Mouse (Mus musculus) forelimb bud, embryonic 11.5 days (tissue): ENCODE measurements around the gene 2410137M14Rik.
"Not testable (repeated sequence)": the region's sequence is repeated elsewhere in the genome, so short reads cannot be mapped to it uniquely, and the experiment has no call there.

Experiments used
- DNase-seq: peaks from one replicate; pipeline ENCODE4 v3.0.0-alpha.2; 2012; ENCODE audit warnings: low read depth, low spot score

2410137M14Rik gene

GRCm38 (mm10) chr17:36994528-36994927 lies 13.5 kb upstream of the 2410137M14Rik start:
- DNase-seq: no peak

DNA sequence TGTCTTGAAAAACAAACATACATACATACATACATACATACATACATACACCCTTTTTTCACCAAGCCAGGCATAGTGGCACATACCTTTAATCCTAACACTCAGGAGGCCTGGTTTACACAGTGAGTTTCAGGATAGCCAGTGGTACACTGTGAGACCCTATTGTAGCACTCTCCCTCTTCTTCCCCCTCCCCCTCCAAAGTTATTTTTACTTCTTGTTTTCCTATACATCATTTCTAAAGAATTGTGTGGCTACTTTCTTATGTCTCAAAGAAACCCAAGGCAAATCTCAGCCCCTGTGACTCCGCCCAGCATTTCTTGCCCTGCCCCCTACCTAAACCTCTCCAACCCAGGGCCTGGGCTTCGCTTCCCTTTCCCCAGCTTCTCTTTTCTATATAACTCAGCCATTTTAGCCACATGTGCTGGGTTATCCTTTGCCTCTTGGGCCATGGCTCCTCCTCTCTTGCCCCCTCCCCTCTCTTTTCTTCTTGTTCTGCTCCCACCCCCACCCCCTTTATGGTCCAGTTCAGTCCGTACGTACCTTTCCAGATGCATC lies 12.8 kb upstream of the 2410137M14Rik start:
- DNase-seq: no peak

- DNase-seq: no peak
These were observed 11.5 kb upstream of the 2410137M14Rik start for GRCm38 (mm10) chr17:36992336-36993104.

GRCm38 (mm10) chr17:36990630-36991029 lies 9.6 kb upstream of the 2410137M14Rik start:
- DNase-seq: not testable (repeated sequence)

- DNase-seq: no peak
These were observed 8.4 kb upstream of the 2410137M14Rik start, which contains the start of gene H2-M5 for GRCm38 (mm10) chr17:36989437-36989836. Gene H2-M5 (minus strand): TSS chr17:36989537.

GRCm38 (mm10) chr17:36988475-36988874 lies 7.4 kb upstream of the 2410137M14Rik start:
- DNase-seq: no peak

DNA sequence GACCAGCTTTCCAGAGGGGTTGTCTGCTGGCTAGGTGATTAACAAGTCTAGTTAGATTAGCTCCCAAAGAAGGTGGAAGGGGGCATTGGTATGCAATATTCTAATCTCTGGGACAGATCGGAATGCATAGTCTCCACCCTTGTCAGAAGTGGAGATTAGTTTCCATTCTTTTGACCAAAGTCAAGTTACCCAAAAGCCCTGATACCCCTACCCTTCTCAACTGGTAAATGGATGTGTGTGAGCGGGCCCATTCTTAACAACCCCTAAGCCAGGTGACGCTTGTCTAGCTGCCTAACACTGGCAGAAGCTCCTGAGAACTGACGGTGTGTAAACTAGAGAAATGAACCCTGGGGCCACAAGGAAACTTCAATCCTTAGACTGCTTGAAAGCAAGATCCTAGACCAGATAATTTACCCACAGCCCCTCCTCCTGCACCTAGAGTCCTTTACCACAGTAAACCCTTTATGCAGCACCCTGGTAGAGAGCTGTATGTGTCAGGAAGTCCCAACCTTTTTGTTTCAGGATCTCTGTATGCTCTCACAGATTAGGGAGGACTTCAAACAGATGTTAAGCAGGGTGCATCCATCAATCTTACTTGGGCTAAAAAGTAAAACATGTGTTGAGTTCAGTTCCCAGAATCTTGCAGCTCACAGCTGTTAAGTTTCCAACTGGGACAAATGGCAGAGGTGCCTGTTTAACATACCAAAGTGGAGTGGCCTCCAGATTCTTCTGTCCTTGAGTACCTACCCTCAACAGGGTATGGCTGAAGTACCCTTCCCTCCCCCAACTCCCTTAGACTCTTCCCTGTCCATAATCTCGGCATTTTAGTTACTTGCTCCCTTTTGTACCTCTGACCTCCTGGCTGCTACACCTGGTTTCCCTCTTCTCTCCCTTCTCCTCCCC lies 1.5 kb upstream of the 2410137M14Rik start:
- DNase-seq: peak; percentile 11

GRCm38 (mm10) chr17:36981845-36982244 lies 808 bp upstream of the 2410137M14Rik start:
- peak; percentile 7 for DNase-seq

DNA sequence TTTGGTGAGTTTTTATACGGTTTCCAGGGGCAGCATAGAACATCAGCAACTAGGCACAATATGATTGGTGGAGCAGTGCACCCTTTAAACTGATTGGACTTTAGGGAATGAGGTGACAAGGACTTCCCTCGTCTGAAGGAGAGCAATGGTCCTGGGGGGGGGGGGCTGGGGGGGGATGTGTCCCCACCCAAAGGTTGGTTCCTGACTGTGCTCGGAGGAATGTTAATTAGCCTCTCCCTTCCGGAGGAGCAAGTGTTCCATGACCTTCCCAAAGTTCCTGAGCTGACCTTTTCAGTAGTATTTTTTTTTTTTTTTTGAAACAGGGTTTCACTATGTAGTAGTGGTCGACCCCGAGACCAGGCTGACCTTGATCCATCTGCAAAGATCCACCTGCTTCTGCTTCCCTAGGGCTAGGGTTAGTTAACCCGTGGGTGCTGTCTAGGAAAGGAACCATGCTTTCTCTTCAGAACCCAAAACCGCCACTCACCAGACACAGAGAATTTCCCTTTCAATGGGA lies 7.7 kb downstream of the 2410137M14Rik start:
- no peak for DNase-seq

GRCm38 (mm10) chr17:36972791-36973190 lies 8.2 kb downstream of the 2410137M14Rik start:
- no peak for DNase-seq

DNA sequence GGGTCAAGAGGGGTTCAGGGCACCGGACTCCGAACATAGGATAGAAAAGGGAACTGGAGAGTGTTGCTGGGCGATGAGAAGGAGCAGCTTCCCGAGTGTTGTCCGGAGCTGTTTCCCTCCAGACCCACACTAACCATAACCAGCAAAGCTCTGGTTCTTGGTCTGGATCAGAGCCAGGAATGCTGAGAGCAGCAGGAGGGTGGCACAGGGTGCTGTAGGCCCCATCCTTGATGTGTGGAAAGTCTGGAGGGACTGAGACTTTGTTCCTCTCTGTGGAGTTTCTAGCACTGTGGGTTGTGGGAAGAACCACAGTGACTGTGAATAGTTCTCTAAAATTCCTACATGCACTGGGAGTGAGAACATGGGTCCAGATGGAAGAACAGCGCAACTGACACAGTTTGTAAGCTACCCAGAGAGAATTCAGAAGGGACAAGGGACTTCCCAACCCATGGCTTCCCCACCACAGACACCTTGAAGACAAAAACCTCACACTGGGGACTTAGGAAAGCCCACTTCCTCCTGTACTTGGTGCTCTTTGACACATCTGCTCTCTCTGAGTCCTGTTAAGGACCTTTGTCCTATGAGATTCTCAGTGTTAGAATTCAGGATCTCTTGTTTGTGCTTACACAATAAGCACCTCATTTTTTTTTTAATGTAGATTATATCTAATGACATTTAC lies 9.7 kb downstream of the 2410137M14Rik start:
- DNase-seq: no peak

DNA sequence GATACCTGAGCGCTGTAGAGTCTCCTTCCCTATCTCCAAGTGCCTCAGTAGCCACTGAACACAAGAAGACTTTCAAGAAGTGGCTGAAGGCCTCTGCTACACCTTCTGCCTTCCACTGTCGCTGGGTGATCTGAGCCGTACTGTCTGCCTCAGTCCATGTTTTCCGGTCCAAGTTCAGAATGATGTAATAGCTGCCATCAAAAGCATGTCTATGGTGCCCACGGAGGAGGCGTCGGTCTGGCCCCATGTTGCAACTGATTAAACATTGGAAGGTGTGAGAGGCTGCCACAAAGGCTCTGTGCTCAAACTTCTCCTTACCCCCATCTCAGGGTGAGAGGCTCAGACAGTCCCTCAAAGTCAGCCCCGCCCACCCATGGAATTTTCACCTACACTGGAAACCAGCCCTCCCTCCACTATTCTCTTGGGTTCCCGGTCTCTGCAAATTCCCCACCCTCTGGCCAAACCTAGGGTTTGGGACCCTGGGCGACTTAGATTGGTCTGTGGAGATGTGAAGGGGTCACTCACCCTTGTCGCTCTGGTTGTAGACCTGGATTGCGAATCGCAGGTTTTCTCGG lies 10.6 kb downstream of the 2410137M14Rik start:
- no peak for DNase-seq

- DNase-seq: no peak
These were observed 14.2 kb downstream of the 2410137M14Rik start for GRCm38 (mm10) chr17:36966875-36967274.

- DNase-seq: no peak
These were observed 19.9 kb downstream of the 2410137M14Rik start for GRCm38 (mm10) chr17:36961125-36961524.

DNA sequence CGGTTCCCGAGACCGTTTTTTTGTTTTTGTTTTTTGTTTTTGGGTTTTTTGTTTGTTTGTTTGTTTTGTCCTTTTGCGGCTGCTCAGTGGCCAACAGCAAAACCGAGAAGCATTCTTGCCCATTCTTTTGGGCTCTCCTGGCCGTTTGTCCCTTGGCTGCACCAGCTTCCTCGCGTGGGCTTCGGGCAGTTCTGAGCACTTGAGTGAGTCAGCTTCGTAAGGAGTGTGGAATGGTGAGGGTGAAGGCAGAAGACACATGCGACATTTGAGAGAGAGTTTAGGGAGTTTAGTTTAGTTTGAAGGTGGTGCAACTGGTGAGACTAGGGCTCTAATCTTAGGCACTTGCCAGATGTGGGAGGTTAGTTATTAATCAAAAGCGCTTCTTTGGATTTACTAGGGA lies 22.2 kb downstream of the 2410137M14Rik start:
- no peak for DNase-seq

DNA sequence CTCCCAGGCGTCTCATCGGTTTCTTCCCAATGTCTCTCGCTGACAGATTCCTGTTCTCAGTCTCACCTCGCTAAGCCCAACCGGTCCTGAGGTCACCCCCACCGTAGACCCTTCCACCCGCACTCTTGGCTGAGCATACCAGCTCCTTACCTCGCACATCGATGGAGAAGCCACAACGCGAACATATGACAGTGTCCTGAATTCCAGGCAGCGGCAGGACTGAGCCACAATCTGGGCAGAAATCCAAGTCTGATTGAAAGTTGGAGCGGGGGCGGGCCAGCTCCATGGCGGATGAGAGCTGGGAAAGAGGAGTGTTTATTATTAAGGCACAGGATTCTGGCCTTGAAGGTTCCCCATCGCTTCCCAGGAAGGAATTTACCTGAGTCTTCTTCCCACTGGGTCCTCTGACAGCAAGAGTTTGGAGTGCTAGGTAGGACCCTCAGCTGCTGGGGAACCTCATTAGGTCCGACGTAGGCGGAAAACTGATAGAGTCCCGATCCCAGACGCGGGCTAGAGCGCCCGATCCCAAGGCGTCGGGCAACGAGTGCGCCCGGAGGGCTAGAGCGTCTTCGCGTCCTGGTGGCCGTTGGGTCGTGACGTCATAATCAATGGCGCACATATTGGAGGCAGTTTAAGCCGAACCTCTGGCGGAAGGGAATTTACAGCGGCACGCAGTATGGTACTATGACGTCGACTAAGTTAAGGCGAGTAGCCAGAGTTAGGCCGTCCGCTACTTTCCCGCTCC lies 22.9 kb downstream of the 2410137M14Rik start, which contains the start of the genes Znrd1 and Znrd1as:
TSS of gene Znrd1 (minus strand) at position 561 of the 745 bp plus-strand sequence.
TSS of gene Znrd1as (plus strand) at position 594 of the 745 bp plus-strand sequence.
- DNase-seq: peak; percentile 99

- DNase-seq: no peak
These were observed 28.0 kb downstream of the 2410137M14Rik start for GRCm38 (mm10) chr17:36953062-36953461.

DNA sequence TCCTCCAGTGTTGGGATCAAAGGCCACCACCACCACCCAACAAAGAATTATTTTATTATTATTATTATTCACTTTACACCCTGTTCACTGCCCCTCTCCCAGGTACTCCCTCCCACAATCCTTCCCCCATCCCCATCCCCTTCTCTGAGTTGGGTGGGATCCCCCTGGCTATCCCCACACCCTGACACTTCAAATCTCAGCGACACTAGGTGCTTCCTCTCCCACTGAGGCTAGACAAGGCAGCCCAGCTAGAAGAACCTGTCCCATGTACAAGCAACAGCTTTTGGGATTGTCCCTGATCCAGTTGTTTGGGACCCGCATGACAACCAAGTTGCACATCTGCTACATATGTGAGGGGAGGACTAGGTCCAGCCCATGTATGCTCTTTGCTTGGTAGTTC lies 28.4 kb downstream of the 2410137M14Rik start:
- DNase-seq: no peak

GRCm38 (mm10) chr17:36950981-36951947 lies 29.8 kb downstream of the 2410137M14Rik start, which contains the start of gene Ppp1r11:
Gene Ppp1r11 (minus strand): TSS chr17:36951741.
- peak; percentile 98 for DNase-seq
